Mouse (Mus musculus): ENCODE measurements around the gene Casz1.

The Casz1 gene

GRCm38 (mm10) chr4:148804137-148804779 lies at the start of gene Casz1:
TSS of gene Casz1 (plus strand) at chr4:148804429.
- DNase-seq: peak; percentile 54 to 74

- DNase-seq: no peak
Measured at GRCm38 (mm10) chr4:148758863-148759262, 45.4 kb upstream of the Casz1 start.

- no peak for DNase-seq
Measured at GRCm38 (mm10) chr4:148760152-148760551, 44.1 kb upstream of the Casz1 start.

- DNase-seq: no peak
Measured at GRCm38 (mm10) chr4:148766021-148766775, 38.0 kb upstream of the Casz1 start.

- DNase-seq: no peak
Measured at GRCm38 (mm10) chr4:148767655-148768305, 36.4 kb upstream of the Casz1 start.

- DNase-seq: no peak
Measured at GRCm38 (mm10) chr4:148768649-148769048, 35.6 kb upstream of the Casz1 start.

GRCm38 (mm10) chr4:148770582-148771408 lies 33.4 kb upstream of the Casz1 start:
- no peak for DNase-seq

- DNase-seq: no peak
Measured at GRCm38 (mm10) chr4:148771409-148771929, 32.8 kb upstream of the Casz1 start.

GRCm38 (mm10) chr4:148772658-148773057 lies 31.6 kb upstream of the Casz1 start:
- no peak for DNase-seq

- DNase-seq: no peak
Measured at GRCm38 (mm10) chr4:148774036-148774435, 30.2 kb upstream of the Casz1 start.

GRCm38 (mm10) chr4:148775476-148776269 lies 28.6 kb upstream of the Casz1 start:
- DNase-seq: no peak

- DNase-seq: no peak
Measured at GRCm38 (mm10) chr4:148780097-148780621, 24.1 kb upstream of the Casz1 start.

- DNase-seq: no peak
Measured at GRCm38 (mm10) chr4:148781516-148781915, 22.7 kb upstream of the Casz1 start.

- DNase-seq: no peak
Measured at GRCm38 (mm10) chr4:148782880-148783279, 21.3 kb upstream of the Casz1 start.

- no peak for DNase-seq
Measured at GRCm38 (mm10) chr4:148783760-148784159, 20.5 kb upstream of the Casz1 start.

GRCm38 (mm10) chr4:148785053-148785567 lies 19.1 kb upstream of the Casz1 start:
- DNase-seq: no peak

- no peak for DNase-seq
Measured at GRCm38 (mm10) chr4:148785995-148786394, 18.2 kb upstream of the Casz1 start.

GRCm38 (mm10) chr4:148790940-148791339 lies 13.3 kb upstream of the Casz1 start:
- DNase-seq: no peak

GRCm38 (mm10) chr4:148795038-148795437 lies 9.2 kb upstream of the Casz1 start:
- no peak for DNase-seq

GRCm38 (mm10) chr4:148797475-148798324 lies 6.5 kb upstream of the Casz1 start:
- no peak for DNase-seq

All from cerebellum, adult 18-20 months (tissue).